Mouse (Mus musculus): ENCODE measurements around the gene Dkk2.

- TF ChIP-seq CTCF (IDR thresholded peaks at IDR 0.05; ENCODE audit: low read depth) (no peak), EP300 (IDR thresholded peaks at IDR 0.05; ENCODE audit: low read depth) (no peak)
These were observed 134.9 kb downstream of the Dkk2 start for GRCm38 (mm10) chr3:132219977-132220487.

Measured in liver, embryonic 14.5 days (tissue).